Mouse (Mus musculus): ENCODE measurements around the gene St3gal3.
A peak's percentile ranks its signal among the peaks of the same experiment; 100 is the strongest.

St3gal3 gene

GRCm38 (mm10) chr4:117982706-117983105 is 152.0 kb downstream of the St3gal3 start:
- no peak for DNase-seq (ENCODE audit: low spot score)

GRCm38 (mm10) chr4:117981518-117981917 is 153.2 kb downstream of the St3gal3 start:
- DNase-seq (ENCODE audit: low spot score) = no peak

GRCm38 (mm10) chr4:117980161-117980560 is 154.6 kb downstream of the St3gal3 start:
- DNase-seq (ENCODE audit: low spot score) = no peak

GRCm38 (mm10) chr4:117979181-117979580 is 155.5 kb downstream of the St3gal3 start:
- DNase-seq (ENCODE audit: low spot score) = no peak

- DNase-seq (ENCODE audit: low spot score) = no peak
Measured at GRCm38 (mm10) chr4:117978282-117978681, 156.4 kb downstream of the St3gal3 start.

GRCm38 (mm10) chr4:117977841-117978240 is 156.9 kb downstream of the St3gal3 start:
- DNase-seq (ENCODE audit: low spot score) = no peak

- DNase-seq (ENCODE audit: low spot score) = no peak
Measured at GRCm38 (mm10) chr4:117977371-117977770, 157.3 kb downstream of the St3gal3 start.

GRCm38 (mm10) chr4:117975820-117976219 is 158.9 kb downstream of the St3gal3 start:
- DNase-seq (ENCODE audit: low spot score) = no peak

- DNase-seq (ENCODE audit: low spot score) = no peak
Measured at GRCm38 (mm10) chr4:117974719-117975118, 160.0 kb downstream of the St3gal3 start.

- DNase-seq (ENCODE audit: low spot score) = no peak
Measured at GRCm38 (mm10) chr4:117972999-117973398, 161.7 kb downstream of the St3gal3 start.

- DNase-seq (ENCODE audit: low spot score) = no peak
Measured at GRCm38 (mm10) chr4:117964346-117965025, 170.2 kb downstream of the St3gal3 start.

GRCm38 (mm10) chr4:117957492-117957891 is 177.2 kb downstream of the St3gal3 start:
- no peak for DNase-seq (ENCODE audit: low spot score)

GRCm38 (mm10) chr4:117947493-117947892 is 187.2 kb downstream of the St3gal3 start:
- no peak for DNase-seq (ENCODE audit: low spot score)

- DNase-seq (ENCODE audit: low spot score) = peak; percentile 44
Measured at GRCm38 (mm10) chr4:117946639-117947305, 187.9 kb downstream of the St3gal3 start.

GRCm38 (mm10) chr4:117943317-117943716 is 191.4 kb downstream of the St3gal3 start:
- no peak for DNase-seq (ENCODE audit: low spot score)

- no peak for DNase-seq (ENCODE audit: low spot score)
Measured at GRCm38 (mm10) chr4:117936964-117937363, 197.8 kb downstream of the St3gal3 start.

GRCm38 (mm10) chr4:117934081-117934480 is 200.6 kb downstream of the St3gal3 start:
- DNase-seq (ENCODE audit: low spot score) = no peak

GRCm38 (mm10) chr4:117933248-117933647 is 201.5 kb downstream of the St3gal3 start:
- no peak for DNase-seq (ENCODE audit: low spot score)

GRCm38 (mm10) chr4:117929391-117929881 is 205.3 kb downstream of the St3gal3 start, which contains the start of gene Artn:
Artn (minus strand) TSS chr4:117929763.
- DNase-seq (ENCODE audit: low spot score) = peak; percentile 59

GRCm38 (mm10) chr4:117928699-117929241 is 205.9 kb downstream of the St3gal3 start:
- DNase-seq (ENCODE audit: low spot score) = peak; percentile 77

- DNase-seq (ENCODE audit: low spot score) = peak; percentile 69
Measured at GRCm38 (mm10) chr4:117928234-117928633, 206.5 kb downstream of the St3gal3 start.

- DNase-seq (ENCODE audit: low spot score) = peak; percentile 67
Measured at GRCm38 (mm10) chr4:117926545-117927482, 207.9 kb downstream of the St3gal3 start.
